Mouse (Mus musculus) limb, embryonic 10.5 days (tissue): ENCODE data around the gene Aasdh. TPM values are rescaled to one million over a fixed set of nuclear protein-coding genes. Genes with fewer than 3 reads are reported as not detected.
"Not testable (repeated sequence)": the region's sequence is repeated elsewhere in the genome, so short reads cannot be mapped to it uniquely, and the experiment has no call there.

Experiments
- DNase-seq: peaks from one replicate; pipeline ENCODE4 v3.0.0-alpha.2; 2017; ENCODE audit warnings: low spot score
- H3K27ac ChIP-seq: fragments of 300-500 bp; sonication (generic); 2 replicates; pipeline ENCODE4 v1.5.1; 2016; ENCODE audit warnings: mild to moderate bottlenecking
- H3K27me3 ChIP-seq: fragments of 300-500 bp; sonication (generic); 2 replicates; pipeline ENCODE4 v1.6.1; 2016; ENCODE audit warnings: low read depth, mild to moderate bottlenecking; ENCODE audit not compliant: poor library complexity, severe bottlenecking
- H3K36me3 ChIP-seq: fragments of 300-500 bp; sonication (generic); 2 replicates; pipeline ENCODE4 v1.6.1; 2016; ENCODE audit warnings: mild to moderate bottlenecking, moderate library complexity
- H3K4me1 ChIP-seq: fragments of 300-500 bp; sonication (generic); 2 replicates; pipeline ENCODE4 v1.6.1; 2016
- H3K4me3 ChIP-seq: fragments of 300-500 bp; sonication (generic); 2 replicates; pipeline ENCODE4 v1.5.1; 2016; ENCODE audit warnings: mild to moderate bottlenecking, moderate library complexity
- H3K9me3 ChIP-seq: fragments of 300-500 bp; sonication (generic); replicated peaks from 2 replicates; pipeline ENCODE4 v1.6.1; 2016; ENCODE audit warnings: mild to moderate bottlenecking
- WGBS: fragments of 180-500 bp; shearing (Covaris S2); methylation state at CpG from one replicate; pipeline ENCODE4 v1.1.7; 2016; 5-methylcytosine and 5-hydroxymethylcytosine counted together
- polyA plus RNA-seq: library from polyadenylated mRNA; unstranded; fragments of >200 nt; fragmentation: Nextera tagmentation; extraction: Ambion mirVana; gene quantifications from 2 replicates; pipeline ENCODE4 v1.2.1, GENCODE M21; 2016

The Aasdh gene
- polyA plus RNA-seq, 1 experiment from 2014 or later = 23.5 TPM

DNA sequence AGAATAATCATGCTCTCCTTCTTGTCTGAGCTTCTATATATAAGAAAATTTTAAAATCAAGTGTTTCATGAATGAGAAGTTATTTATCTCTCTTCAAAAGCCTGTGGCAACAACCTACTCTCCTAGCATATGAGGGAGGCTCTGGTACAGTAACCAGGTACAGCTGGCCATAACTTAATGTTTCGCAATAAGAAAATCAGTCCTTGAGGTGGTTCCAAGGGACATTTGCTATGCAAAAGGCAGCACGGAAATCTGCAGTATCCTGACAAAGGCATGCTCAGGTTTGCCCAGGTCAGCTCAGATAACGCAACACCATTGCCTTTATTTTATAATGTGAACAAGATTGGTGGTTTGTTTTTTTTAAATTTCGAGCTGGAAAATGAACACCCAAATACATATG is 36.7 kb upstream of the Aasdh start:
- peaks cover 15% of the 10 kb centered on the region; the same call in 1 of the 2 replicates for H3K4me1 ChIP-seq
- no peak for DNase-seq
- 92% methylated on average over 4 of the region's 4 CpGs for WGBS
- no peaks in the 10 kb centered on the region for H3K27me3 ChIP-seq
- H3K9me3 ChIP-seq = no peaks in the 10 kb centered on the region
- no peak overlapping the region for H3K27ac ChIP-seq
- peaks cover 52% of the 10 kb centered on the region for H3K36me3 ChIP-seq
- H3K4me3 ChIP-seq = no peak overlapping the region

DNA sequence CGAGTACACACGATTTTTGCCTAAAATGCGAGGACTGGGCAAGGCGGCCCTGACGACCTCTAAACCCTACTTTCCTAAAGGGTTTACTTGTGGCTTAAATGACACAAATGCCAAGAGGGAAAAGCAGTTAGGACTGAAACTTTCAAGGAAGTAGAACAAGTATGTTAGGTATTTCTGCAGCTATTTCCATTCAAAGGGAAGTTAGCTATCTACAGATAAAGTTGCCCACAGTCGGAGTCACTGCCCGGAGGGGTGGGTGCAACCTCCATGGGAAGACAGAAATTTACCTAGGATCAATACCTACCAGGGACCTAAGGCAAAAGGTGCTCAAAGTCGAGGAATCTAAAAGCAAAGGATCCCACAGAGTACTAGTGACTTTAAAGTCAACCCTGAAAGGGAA is 34.4 kb upstream of the Aasdh start:
- WGBS = 96% methylated on average over 8 of the region's 8 CpGs
- peaks cover 43% of the 10 kb centered on the region for H3K36me3 ChIP-seq

DNA sequence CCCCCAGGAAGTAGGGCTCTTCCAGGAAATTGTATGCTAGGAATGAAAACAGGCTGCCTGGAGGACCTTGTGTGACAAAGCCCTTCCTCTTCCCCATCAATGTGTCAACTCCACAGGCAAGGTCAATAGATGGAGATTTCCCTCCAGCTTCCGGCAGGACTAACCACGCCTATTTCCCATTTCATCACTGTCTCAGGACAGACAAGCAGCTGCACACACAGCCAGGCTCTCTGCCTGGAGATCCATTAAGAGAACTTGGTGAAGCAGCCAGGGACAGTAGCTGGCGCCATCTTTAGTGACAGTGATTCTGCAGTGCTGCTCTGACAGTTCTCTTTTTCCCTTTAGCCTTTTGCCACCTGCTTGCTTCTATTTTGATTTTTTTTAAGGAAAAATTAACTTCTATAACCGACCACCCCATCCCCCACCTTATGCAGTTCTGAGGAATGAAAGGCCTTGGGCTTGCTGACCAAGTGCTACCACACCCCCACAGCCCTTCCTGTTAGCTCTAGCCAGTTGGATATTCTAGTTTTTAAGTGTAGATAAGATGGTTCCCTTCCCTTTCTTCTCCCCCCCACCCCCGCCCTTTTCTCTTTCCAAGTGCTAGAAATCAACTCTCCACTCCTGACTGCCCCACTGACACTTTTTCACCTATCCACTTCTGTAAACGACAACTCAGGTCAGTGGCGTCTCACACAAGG is 24.0 kb upstream of the Aasdh start:
- Histone ChIP-seq H3K36me3 (peaks cover 49% of the 10 kb centered on the region), H3K4me1 (peaks cover 7% of the 10 kb centered on the region; the same call in 1 of the 2 replicates), H3K4me3 (no peak overlapping the region), H3K9me3 (no peaks in the 10 kb centered on the region), H3K27me3 (no peaks in the 10 kb centered on the region), H3K27ac (no peak overlapping the region)
- WGBS = 80% methylated on average over 7 of the region's 7 CpGs
- DNase-seq = no peak

More for the DNA sequence above, 34.4 kb upstream of the Aasdh start:
- Histone ChIP-seq H3K4me3 (no peak overlapping the region), H3K27me3 (no peaks in the 10 kb centered on the region), H3K4me1 (no peaks in the 10 kb centered on the region), H3K9me3 (no peaks in the 10 kb centered on the region), H3K27ac (no peak overlapping the region)
- no peak for DNase-seq

DNA sequence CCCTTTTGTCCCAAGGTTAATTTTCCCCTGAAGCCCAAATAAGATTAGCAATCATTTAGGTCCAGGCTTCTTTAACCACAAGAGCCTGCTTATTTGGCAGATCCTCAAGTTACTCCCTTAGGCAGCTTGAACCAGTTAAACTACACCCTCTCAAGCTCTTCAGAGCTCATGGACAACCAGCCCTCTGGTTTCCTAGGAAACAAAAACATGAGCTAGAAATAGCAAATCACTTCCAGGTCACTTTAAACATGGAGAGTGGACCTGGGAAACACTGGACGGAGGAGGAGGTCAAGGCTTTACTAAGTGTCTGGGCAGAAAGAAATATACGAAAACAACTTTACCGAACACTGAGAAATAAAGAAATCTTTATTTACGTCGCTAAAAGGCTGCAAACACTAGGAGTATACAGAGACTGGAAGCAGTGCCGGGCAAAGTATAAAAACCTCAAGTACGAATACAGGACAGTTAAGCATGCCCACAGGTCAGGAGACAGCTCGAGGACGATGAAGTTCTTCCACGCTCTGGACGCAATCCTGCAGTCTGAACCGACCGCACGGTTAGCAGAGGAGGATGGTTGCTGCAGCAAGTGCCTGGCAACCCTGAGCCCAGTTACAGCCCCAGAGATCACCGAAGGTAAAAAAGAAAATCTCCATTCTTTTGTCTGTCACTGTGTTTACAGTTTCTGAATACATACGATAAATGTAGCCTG is 23.0 kb upstream of the Aasdh start:
- H3K9me3 ChIP-seq = no peaks in the 10 kb centered on the region
- no peaks in the 10 kb centered on the region for H3K27me3 ChIP-seq
- H3K27ac ChIP-seq = no peak overlapping the region
- peaks cover 60% of the 10 kb centered on the region for H3K36me3 ChIP-seq
- 89% methylated on average over 16 of the region's 16 CpGs for WGBS
- no peak for DNase-seq
- H3K4me1 ChIP-seq = peaks cover 7% of the 10 kb centered on the region; the same call in 1 of the 2 replicates
- H3K4me3 ChIP-seq = no peak overlapping the region

DNA sequence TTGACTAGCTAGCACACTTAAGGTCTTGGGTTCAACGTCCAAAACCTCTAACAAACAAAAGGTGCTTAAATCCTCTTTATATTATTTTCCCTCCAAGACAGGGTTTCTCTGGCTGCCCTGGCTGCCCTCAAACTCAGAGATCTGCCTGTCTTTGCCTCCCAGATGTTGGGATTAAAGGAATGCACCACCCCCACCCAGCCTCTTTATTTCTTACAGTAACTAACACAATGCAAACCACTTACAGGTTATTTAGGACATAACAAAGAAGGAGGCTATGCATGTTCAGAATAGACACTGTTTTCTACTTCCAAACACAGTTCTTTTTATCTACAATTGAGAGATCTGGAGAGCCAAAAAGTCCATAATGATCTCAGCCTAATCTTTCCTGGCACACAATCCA is 19.0 kb upstream of the Aasdh start:
- H3K4me1 ChIP-seq = peaks cover 2% of the 10 kb centered on the region; the same call in 1 of the 2 replicates
- no peak overlapping the region for H3K4me3 ChIP-seq
- WGBS = 87% methylated on average over 1 of the region's 1 CpGs
- no peak overlapping the region for H3K27ac ChIP-seq
- H3K9me3 ChIP-seq = no peaks in the 10 kb centered on the region
- no peaks in the 10 kb centered on the region for H3K27me3 ChIP-seq
- no peak for DNase-seq
- H3K36me3 ChIP-seq = peaks cover 98% of the 10 kb centered on the region

DNA sequence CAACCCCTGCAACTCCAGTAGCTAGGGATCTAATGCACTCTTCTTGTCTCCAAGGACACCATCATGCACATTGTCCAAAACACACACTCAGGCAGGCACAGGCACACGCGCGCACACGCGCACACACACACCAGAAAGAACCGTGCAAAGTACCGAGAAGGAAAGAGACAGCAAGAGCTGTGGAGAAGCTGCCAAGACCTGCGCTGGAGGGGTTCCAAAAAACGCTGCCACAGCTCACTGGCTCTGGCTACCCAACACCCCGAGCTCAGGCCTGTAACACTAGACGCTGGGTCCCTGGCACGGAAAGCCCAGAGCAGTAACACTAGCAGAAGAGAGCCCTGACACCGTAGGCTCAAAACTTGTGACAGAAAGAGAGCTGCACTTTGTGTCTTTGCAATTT is 18.1 kb upstream of the Aasdh start:
- Histone ChIP-seq H3K4me3 (no peak overlapping the region), H3K27me3 (no peaks in the 10 kb centered on the region), H3K27ac (no peak overlapping the region), H3K9me3 (no peaks in the 10 kb centered on the region), H3K36me3 (peaks cover 100% of the 10 kb centered on the region), H3K4me1 (no peaks in the 10 kb centered on the region)
- no peak for DNase-seq
- WGBS = 96% methylated on average over 13 of the region's 13 CpGs

DNA sequence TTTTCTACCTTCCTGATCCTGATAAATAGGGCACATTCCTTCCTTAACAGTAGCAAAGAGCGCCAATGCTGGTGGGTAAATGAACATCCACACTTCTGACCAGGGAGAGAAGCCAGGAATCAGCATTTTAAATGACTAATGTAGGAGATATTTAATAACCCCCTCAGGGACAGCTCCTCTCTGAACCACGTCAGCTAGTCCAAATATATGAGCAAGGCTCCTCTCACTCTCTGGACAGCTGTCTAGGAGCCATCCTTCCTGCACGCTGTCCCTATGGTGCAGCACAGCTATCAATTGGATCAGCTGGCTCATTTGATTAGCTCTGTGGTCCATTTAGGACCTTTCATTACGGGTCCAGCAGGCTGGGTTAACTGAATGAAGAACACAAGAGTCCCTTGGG is 17.5 kb upstream of the Aasdh start:
- no peak for DNase-seq
- Histone ChIP-seq H3K27me3 (no peaks in the 10 kb centered on the region), H3K36me3 (peaks cover 100% of the 10 kb centered on the region), H3K9me3 (no peaks in the 10 kb centered on the region), H3K4me1 (no peaks in the 10 kb centered on the region), H3K27ac (no peak overlapping the region), H3K4me3 (no peak overlapping the region)
- WGBS = 91% methylated on average over 4 of the region's 4 CpGs

DNA sequence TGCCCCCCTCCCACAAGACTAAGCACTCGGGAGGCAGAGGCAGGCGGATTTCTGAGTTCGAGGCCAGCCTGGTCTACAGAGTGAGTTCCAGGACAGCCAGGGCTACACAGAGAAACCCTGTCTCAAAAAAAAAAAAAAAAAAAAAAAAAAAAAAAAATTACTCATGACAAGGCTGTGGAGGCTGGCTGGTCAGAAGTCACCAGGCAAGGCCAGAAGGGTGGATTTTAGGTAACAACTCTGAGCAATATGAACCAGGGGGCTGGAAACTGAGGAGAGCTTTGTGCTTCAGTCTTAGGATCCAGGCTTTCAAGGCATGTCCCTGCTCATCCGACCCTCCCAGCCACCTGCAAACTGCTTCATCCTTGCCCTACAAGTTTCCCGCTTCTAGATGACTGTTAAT is 7.2 kb upstream of the Aasdh start:
- not testable (repeated sequence) for H3K27ac ChIP-seq, H3K4me1 ChIP-seq, DNase-seq, H3K9me3 ChIP-seq, H3K4me3 ChIP-seq, H3K27me3 ChIP-seq
- H3K36me3 ChIP-seq = peaks cover 64% of the 10 kb centered on the region
- WGBS = 91% methylated on average over 5 of the region's 5 CpGs

DNA sequence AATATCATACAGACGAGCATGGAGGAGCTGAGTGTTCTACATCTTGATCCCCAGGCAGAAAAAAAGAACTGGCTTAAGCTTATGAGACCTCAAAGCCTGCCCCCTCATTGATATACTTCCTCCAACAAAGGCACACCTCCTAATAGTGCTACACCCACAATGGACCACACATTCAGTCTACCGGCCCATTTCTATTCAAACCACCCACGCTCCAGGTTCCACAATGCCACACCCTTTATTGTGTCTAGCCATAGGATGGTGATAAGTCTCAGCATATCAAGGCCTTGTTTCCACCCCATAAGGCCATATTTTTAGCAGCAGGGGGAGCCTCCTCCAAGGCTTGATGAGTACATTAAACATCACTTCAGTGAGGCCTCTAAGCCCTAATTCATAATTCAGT is 5.5 kb upstream of the Aasdh start:
- Histone ChIP-seq H3K9me3 (no peaks in the 10 kb centered on the region), H3K4me3 (no peak overlapping the region), H3K27me3 (no peaks in the 10 kb centered on the region), H3K36me3 (peaks cover 47% of the 10 kb centered on the region), H3K27ac (no peak overlapping the region), H3K4me1 (peaks cover 6% of the 10 kb centered on the region; the same call in 1 of the 2 replicates)
- WGBS = 90% methylated on average over 3 of the region's 3 CpGs
- no peak for DNase-seq

DNA sequence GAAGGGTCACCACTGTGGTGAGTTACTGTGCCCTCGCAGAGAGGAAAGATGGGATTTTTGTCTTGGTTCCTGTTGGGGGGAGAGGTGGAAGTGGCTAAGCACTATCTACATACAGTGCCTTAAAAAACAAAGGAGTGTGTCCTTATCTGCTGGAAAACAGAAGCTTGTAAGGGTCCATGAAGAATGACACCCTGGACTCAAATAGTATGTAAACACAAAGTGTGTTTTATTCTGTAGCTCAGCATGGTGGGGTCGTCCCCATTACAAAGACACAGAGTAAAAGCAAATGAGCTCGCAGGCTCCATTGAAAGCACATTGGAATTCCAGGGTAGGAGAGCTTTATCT is 813 bp upstream of the Aasdh start:
- Histone ChIP-seq H3K4me1 (peaks cover 7% of the 10 kb centered on the region; the same call in 1 of the 2 replicates), H3K9me3 (no peaks in the 10 kb centered on the region), H3K27ac (peak overlapping the region; percentile 90), H3K27me3 (no peaks in the 10 kb centered on the region), H3K36me3 (peaks cover 15% of the 10 kb centered on the region), H3K4me3 (peak overlapping the region; percentile 63)
- no peak for DNase-seq
- 54% methylated on average over 3 of the region's 3 CpGs for WGBS

DNA sequence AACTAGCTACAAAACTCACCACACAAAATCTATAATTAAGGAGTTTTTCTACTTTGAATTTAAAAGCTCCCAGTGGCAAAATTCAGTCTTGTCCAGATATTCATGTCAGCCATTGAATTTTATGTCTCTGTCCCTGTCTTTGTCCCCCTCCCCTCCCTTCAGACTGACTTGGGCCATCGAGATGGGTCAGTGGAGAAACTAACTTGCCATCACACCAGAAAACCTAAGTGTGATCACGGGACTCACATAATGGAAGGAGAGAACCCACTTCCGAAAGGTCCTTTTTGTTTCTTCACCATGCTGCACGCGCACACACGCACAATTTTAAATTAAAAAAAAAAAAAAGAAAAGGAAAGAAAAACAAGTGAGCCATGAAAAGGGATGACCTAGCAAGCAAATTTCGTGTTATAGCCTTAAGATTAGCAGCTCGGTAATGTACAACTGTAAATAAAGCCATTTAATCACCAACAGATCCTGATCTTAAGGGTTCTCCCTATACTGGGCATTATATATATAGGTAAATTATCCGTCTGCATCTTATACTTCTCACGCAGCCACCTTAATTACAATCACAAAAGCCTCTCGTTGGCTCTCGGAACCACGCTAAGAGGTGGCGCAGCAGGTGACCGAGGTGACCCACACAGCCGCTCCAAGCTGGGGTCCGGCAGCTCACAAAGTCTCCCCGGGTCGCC is 455 bp downstream of the Aasdh start:
- Histone ChIP-seq H3K27me3 (no peaks in the 10 kb centered on the region), H3K4me3 (peak overlapping the region; percentile 63), H3K36me3 (peaks cover 8% of the 10 kb centered on the region), H3K27ac (peak overlapping the region; percentile 90), H3K9me3 (no peaks in the 10 kb centered on the region), H3K4me1 (peaks cover 7% of the 10 kb centered on the region; the same call in 1 of the 2 replicates)
- WGBS = 4% methylated on average over 19 of the region's 19 CpGs
- no peak for DNase-seq

DNA sequence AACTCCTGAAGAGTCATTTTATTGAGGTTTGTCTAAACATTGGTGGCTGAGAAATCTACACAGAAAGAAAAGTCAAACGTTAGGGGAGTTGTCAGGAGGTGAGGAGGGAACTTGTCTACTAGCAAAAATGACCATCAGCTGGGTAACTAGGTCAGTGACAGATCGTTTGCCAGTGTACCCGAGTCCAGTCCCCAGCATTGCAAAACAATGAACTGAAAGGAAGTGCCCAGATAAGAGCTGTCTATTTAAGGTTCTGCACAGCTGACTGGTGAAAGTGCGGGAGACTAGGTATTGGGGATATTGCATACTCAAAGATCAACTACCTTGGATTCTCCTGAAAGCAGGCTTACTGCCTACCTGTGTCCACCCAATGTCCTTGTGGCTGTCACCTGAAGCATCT is 3.2 kb downstream of the Aasdh start:
- peaks cover 7% of the 10 kb centered on the region; the same call in 1 of the 2 replicates for H3K4me1 ChIP-seq
- no peak overlapping the region for H3K27ac ChIP-seq
- DNase-seq = no peak
- H3K36me3 ChIP-seq = peaks cover 12% of the 10 kb centered on the region; the same call in 1 of the 2 replicates
- H3K27me3 ChIP-seq = no peaks in the 10 kb centered on the region
- H3K9me3 ChIP-seq = no peaks in the 10 kb centered on the region
- no peak overlapping the region for H3K4me3 ChIP-seq
- WGBS = 89% methylated on average over 4 of the region's 4 CpGs

DNA sequence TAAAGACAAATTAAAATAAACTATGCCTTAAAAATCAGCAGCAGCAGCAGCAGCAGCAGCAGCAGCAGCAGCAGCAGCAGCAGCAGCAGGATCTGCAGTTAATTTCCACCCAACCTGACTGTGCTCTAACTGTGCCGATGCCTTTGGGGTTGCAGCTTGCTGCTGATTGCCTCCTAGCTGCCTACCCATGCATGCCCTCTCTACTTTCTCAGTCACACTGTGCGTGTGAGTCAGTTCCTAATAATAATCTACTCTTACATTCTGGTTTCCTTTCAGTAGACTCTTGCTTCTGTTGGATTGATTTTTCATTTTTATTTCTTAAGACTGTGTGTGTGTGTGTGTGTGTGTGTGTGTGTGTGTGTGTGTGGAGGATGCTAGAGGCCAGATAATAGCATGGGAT is 12.2 kb downstream of the Aasdh start:
- no peaks in the 10 kb centered on the region for H3K27me3 ChIP-seq
- no peak overlapping the region for H3K4me3 ChIP-seq
- no peaks in the 10 kb centered on the region for H3K4me1 ChIP-seq
- no peak for DNase-seq
- 92% methylated on average over 2 of the region's 2 CpGs for WGBS
- no peaks in the 10 kb centered on the region for H3K9me3 ChIP-seq
- H3K36me3 ChIP-seq = peaks cover 82% of the 10 kb centered on the region
- no peak overlapping the region for H3K27ac ChIP-seq
